Mouse (Mus musculus): ENCODE results near the gene Ipo4. TPM values are rescaled to one million over a fixed set of nuclear protein-coding genes. Genes with fewer than 3 reads are reported as not detected.

The Ipo4 gene
- polyA plus RNA-seq, 1 experiment from 2014 or later: 25.9 TPM

DNA sequence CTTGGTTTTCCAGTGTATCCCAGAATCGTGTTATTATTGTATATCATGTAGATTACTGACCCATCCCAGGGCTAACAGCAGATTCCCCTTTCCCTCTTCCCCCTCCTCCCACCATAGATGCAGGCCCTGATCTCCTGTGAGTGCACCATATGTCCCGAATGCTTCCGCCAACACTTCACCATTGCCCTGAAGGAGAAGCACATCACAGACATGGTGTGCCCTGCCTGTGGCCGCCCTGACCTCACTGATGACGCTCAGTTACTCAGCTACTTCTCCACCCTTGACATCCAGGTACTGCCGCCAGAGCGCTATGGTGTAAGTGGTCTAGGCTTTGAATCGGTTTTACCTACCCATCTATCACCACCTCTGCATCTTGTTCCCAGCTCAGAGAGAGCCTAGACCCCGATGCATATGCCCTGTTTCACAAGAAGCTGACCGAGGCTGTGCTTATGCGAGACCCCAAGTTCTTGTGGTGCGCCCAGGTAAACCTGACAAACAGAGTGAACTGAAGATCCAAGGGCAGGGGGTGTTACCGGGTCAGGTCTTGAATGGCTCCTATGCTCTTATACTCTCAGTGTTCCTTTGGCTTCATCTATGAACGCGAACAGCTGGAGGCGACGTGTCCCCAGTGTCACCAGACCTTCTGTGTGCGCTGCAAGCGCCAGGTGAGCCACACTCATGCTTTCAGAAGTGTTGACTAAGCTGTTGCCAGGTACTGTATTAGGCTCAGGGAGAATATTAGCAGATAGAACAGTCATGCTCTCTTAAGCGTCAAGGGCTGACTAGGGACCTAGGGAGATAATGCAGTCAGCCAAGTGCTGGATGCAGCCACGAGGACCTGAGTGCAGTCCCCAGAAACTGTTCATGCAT lies 37.0 kb downstream of the Ipo4 start:
- Histone ChIP-seq H3K4me2 (replicated peaks; ENCODE audit: low read depth, low read length) (no peak overlapping the region), H3K4me1 (ENCODE audit: insufficient read depth, low read depth, low read length) (no peaks in the 10 kb centered on the region; the same call in 1 of the 2 replicates), H3K9ac (replicated peaks; ENCODE audit: low read depth) (no peak overlapping the region), H3K36me3 (ENCODE audit: insufficient read depth, low read length) (peaks cover 52% of the 10 kb centered on the region), H3K27me3 (replicated peaks; ENCODE audit: insufficient read depth, low read length) (no peaks in the 10 kb centered on the region), H3K4me3 (ENCODE audit: low read depth, low read length) (no peak overlapping the region), H3K9me3 (ENCODE audit: low read length) (no peaks in the 10 kb centered on the region), H3K27ac (ENCODE audit: low read length) (no peak overlapping the region)
- WGBS: 95% methylated on average over 21 of the region's 21 CpGs
- TF ChIP-seq EP300 (IDR thresholded peaks at IDR 0.05) (no peak), CTCF (IDR thresholded peaks at IDR 0.05) (no peak)
- no peak for DNase-seq (ENCODE audit: low spot score)
- ATAC-seq: no peak

DNA sequence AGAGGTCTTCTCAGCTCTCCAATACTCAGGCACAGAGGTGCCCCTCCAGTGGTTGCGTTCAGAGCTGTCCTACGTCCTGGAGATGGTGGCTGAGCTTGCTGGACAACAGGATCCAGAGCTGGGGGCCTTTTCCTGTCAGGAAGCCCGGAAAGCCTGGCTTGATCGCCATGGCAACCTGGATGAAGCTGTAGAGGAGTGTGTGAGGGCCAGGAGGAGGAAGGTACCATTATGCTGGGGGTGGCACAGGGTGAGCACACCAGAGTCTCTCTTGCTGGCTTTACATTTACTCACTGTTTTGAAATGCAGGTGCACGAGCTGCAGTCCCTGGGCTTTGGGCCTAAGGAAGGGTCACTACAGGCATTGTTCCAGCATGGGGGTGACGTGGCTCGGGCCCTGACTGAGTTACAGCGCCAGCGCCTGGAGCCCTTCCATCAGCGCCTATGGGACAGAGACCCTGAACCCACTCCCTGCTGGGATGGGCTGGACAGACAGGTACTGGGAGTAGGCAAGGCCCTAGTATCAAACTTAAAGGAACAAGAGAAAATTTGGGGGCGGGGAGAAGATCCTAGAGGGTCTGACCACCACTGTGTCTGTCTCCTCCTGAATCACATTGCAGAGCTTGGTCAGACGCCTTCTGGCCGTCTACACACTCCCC lies 39.6 kb downstream of the Ipo4 start:
- Histone ChIP-seq H3K9me3 (ENCODE audit: low read length) (no peaks in the 10 kb centered on the region), H3K4me2 (replicated peaks; ENCODE audit: low read depth, low read length) (no peak overlapping the region), H3K9ac (replicated peaks; ENCODE audit: low read depth) (no peak overlapping the region), H3K27ac (ENCODE audit: low read length) (no peak overlapping the region), H3K36me3 (ENCODE audit: insufficient read depth, low read length) (peaks cover 49% of the 10 kb centered on the region), H3K4me1 (ENCODE audit: insufficient read depth, low read depth, low read length) (peaks cover 7% of the 10 kb centered on the region), H3K4me3 (ENCODE audit: low read depth, low read length) (no peak overlapping the region), H3K27me3 (replicated peaks; ENCODE audit: insufficient read depth, low read length) (no peaks in the 10 kb centered on the region)
- no peak for DNase-seq (ENCODE audit: low spot score)
- ATAC-seq: no peak
- TF ChIP-seq CTCF (IDR thresholded peaks at IDR 0.05) (no peak), EP300 (IDR thresholded peaks at IDR 0.05) (no peak)
- WGBS: 74% methylated on average over 13 of the region's 13 CpGs

DNA sequence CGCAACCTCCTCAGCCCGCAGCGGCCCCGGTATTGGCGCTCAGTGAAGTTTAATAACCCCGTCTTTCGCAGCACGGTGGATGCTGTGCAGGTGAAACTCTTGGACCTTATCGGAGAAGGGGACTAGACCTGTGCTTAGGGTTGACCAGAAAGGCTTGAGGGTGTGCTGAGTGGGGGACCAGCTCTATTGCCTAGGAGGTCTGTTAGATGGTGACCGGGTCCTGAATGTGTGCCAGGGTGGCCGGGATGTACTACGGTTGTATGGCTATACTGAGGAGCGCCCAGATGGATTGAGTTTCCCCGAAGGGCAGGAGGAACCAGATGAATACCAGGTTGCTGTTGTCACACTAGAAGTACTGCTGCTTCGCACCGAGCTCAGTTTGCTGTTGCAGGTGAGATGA lies 43.5 kb downstream of the Ipo4 start:
- DNase-seq (ENCODE audit: low spot score) (no peak), ATAC-seq (no peak)
- Histone ChIP-seq H3K27me3 (replicated peaks; ENCODE audit: insufficient read depth, low read length) (no peaks in the 10 kb centered on the region), H3K4me2 (replicated peaks; ENCODE audit: low read depth, low read length) (peak overlapping the region; percentile 94), H3K36me3 (ENCODE audit: insufficient read depth, low read length) (peaks cover 26% of the 10 kb centered on the region), H3K4me1 (ENCODE audit: insufficient read depth, low read depth, low read length) (peaks cover 10% of the 10 kb centered on the region), H3K4me3 (ENCODE audit: low read depth, low read length) (peak overlapping the region; percentile 91), H3K9me3 (ENCODE audit: low read length) (no peaks in the 10 kb centered on the region), H3K27ac (ENCODE audit: low read length) (peak overlapping the region; percentile 96), H3K9ac (replicated peaks; ENCODE audit: low read depth) (peak overlapping the region; percentile 88)
- no peak for TF ChIP-seq EP300 (IDR thresholded peaks at IDR 0.05)
- TF ChIP-seq CTCF (IDR thresholded peaks at IDR 0.05): no peak
- 4% methylated on average over 16 of the region's 16 CpGs for WGBS

DNA sequence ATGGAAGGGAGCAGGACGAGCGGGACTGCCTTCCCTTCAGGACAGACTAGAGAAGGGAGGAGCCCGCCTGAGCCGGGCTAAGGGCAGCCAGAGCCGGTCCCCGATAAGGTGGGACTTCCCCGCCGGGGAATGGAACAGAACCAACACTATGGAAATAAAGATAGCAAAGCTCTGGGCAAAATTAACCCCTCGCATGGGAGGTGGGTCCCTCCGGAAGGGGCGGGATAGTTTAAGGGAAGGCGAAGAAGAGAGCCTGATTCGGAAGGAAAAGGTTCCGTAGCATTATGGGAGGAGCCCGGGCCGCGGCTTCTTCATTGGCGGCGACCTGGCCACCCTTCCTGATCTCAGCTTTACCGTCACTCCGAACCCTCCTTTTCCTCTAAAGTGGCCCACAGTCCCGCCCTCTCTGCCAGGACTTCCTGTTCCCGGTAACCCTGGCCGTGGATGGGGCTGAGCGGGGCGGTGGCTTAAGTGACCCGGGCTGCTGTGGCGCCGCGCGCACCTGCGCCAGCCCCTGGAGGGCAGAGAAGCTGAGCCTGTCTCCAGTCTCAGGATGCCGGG lies 44.3 kb downstream of the Ipo4 start, which contains the start of gene Rnf31:
Gene Rnf31 (plus strand): TSS at position 378 of the 561 bp plus-strand sequence.
- TF ChIP-seq CTCF (IDR thresholded peaks at IDR 0.05): no peak
- TF ChIP-seq EP300 (IDR thresholded peaks at IDR 0.05): peak; percentile 80; the same call in 1 of the 2 replicates
- Histone ChIP-seq H3K4me2 (replicated peaks; ENCODE audit: low read depth, low read length) (peak within 1 kb of the TSS; percentile 94), H3K9ac (replicated peaks; ENCODE audit: low read depth) (peak within 1 kb of the TSS; percentile 88), H3K27me3 (replicated peaks; ENCODE audit: insufficient read depth, low read length) (no peaks in the 10 kb centered on the region), H3K4me1 (ENCODE audit: insufficient read depth, low read depth, low read length) (peaks cover 10% of the 10 kb centered on the region), H3K9me3 (ENCODE audit: low read length) (no peaks in the 10 kb centered on the region), H3K27ac (ENCODE audit: low read length) (peak within 1 kb of the TSS; percentile 96), H3K4me3 (ENCODE audit: low read depth, low read length) (peak within 1 kb of the TSS; percentile 91), H3K36me3 (ENCODE audit: insufficient read depth, low read length) (peaks cover 23% of the 10 kb centered on the region)
- DNase-seq (ENCODE audit: low spot score) (peak; percentile 100), ATAC-seq (peak; percentile 91)
- 2% methylated on average over 28 of the region's 33 CpGs for WGBS

DNA sequence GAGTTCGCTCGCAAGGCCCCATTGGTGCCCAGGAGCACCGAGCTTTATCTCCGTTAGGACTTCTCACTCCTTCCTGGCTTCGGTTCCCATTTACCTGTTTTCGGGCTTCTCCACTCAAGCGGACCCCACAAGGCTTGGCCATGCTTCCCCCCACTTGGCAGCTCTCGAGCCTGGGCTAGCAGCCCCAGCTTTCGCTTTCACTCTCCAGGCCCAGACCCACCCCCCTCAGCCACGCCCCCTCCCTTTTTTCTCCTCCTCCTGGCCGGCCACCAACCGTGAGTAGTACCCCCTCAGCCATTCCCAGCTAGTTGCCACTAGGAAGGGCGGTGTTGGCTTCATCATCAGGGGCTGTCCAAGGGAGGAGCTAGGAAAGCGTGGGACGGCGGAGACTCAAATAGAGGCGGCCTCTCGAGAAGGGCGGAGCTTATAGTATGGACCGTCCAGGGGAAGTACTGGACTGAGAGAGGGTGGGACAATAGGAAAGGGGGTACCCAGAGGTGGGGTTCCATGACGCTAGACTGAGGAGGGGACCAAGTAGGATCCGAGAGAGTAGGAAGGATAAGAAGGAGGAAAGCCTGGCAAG lies 44.9 kb downstream of the Ipo4 start, which contains the start of gene Psme2:
Gene Psme2 (minus strand): TSS at position 366 of the 583 bp plus-strand sequence.
- Histone ChIP-seq H3K27me3 (replicated peaks; ENCODE audit: insufficient read depth, low read length) (no peaks in the 10 kb centered on the region), H3K4me1 (ENCODE audit: insufficient read depth, low read depth, low read length) (peaks cover 10% of the 10 kb centered on the region), H3K9me3 (ENCODE audit: low read length) (no peaks in the 10 kb centered on the region), H3K4me3 (ENCODE audit: low read depth, low read length) (peak within 1 kb of the TSS; percentile 91), H3K36me3 (ENCODE audit: insufficient read depth, low read length) (peaks cover 17% of the 10 kb centered on the region), H3K9ac (replicated peaks; ENCODE audit: low read depth) (peak within 1 kb of the TSS; percentile 88), H3K27ac (ENCODE audit: low read length) (peak within 1 kb of the TSS; percentile 96), H3K4me2 (replicated peaks; ENCODE audit: low read depth, low read length) (peak within 1 kb of the TSS; percentile 94)
- under 1% methylated on average over 22 of the region's 22 CpGs for WGBS
- TF ChIP-seq EP300 (IDR thresholded peaks at IDR 0.05): no peak
- no peak for TF ChIP-seq CTCF (IDR thresholded peaks at IDR 0.05)
- ATAC-seq: peak; percentile 94
- DNase-seq (ENCODE audit: low spot score): peak; percentile 100
